In genomic region chr16:18424364-18425045, GRCm38 (mm10) we compare ENCODE assay signal across 9 mouse cellular contexts. TPM values are rescaled to one million over a fixed set of nuclear protein-coding genes. Genes with fewer than 3 reads are reported as not detected.
A peak's percentile ranks its signal among the peaks of the same experiment; 100 is the strongest.
DNase-seq lines count a peak whose midpoint lies in the region; ATAC-seq and TF ChIP-seq lines count a peak whose summit lies in the region.
"Had no signal": no experiment of that assay in that cellular context is flagged by ENCODE, and none has a peak within 500 bp of the region (broad histone marks: within the 10 kb centered on the region; RNA-seq: fewer than 3 reads in every experiment).

No protein-coding gene starts in this region.

- H3K27ac ChIP-seq in lung, embryonic 14.5 days (ENCODE audit: low read depth), result peak overlapping the region; percentile 79
- H3K27ac ChIP-seq in embryonic fibroblast, embryonic 13.5 days (ENCODE audit: insufficient read depth, low read length), result peak overlapping the region; percentile 37

- TF ChIP-seq POLR2A in lung, adult 2 months (IDR thresholded peaks at IDR 0.05; ENCODE audit: borderline replicate concordance, extremely low read depth, low read depth, low read length), result no peak
- no peak for TF ChIP-seq POLR2A in embryonic fibroblast, embryonic 13.5 days (IDR thresholded peaks at IDR 0.05; ENCODE audit: low read depth, low read length)

- H3K4me2 ChIP-seq in lung, embryonic 14.5 days, result peak overlapping the region; percentile 77

- peak; percentile 47 for DNase-seq in embryo, embryonic 11 days
- no peak for DNase-seq in embryo, embryonic 10 days (ENCODE audit: low spot score)
- DNase-seq in lung, embryonic 14.5 days, result no peak
- DNase-seq in lung, adult 2 months, result no peak
- DNase-seq in mesoderm, embryonic 11.5 days (ENCODE audit: low read depth, low spot score), result peak; percentile 40
- no peak for DNase-seq in testis, postnatal 10 days (ENCODE audit: low spot score)
- no peak for DNase-seq in cerebellum, adult 9-10 months
- DNase-seq: cerebellum, adult 11-12 months had no signal

- peaks cover 18% of the 10 kb centered on the region for H3K4me1 ChIP-seq in lung, embryonic 14.5 days (ENCODE audit: insufficient read depth)
- H3K4me1 ChIP-seq in lung, adult 2 months (ENCODE audit: control insufficient read depth, insufficient read depth, low read length), result peaks cover 17% of the 10 kb centered on the region
- H3K4me1 ChIP-seq in embryonic fibroblast, embryonic 13.5 days (ENCODE audit: control insufficient read depth, insufficient read depth, low read length), result peaks cover 7% of the 10 kb centered on the region; the same call in 1 of the 2 replicates

- H3K9me3 ChIP-seq in lung, embryonic 14.5 days (ENCODE audit: low read depth, low read length), result no peaks in the 10 kb centered on the region

- peak overlapping the region; percentile 40 for H3K9ac ChIP-seq in lung, embryonic 14.5 days

- ATAC-seq in lung, embryonic 14.5 days (ENCODE audit: insufficient read depth), result no peak

- no peak overlapping the region for H3K4me3 ChIP-seq in lung, embryonic 14.5 days (ENCODE audit: low read depth, low read length)
- no peak overlapping the region for H3K4me3 ChIP-seq in lung, adult 2 months (replicated peaks; ENCODE audit: extremely low read depth, low read depth, low read length)
- peak overlapping the region; percentile 33 for H3K4me3 ChIP-seq in embryonic fibroblast, embryonic 13.5 days (ENCODE audit: insufficient read depth, low read length)

- peaks cover 16% of the 10 kb centered on the region; the same call in 1 of the 2 replicates for H3K36me3 ChIP-seq in lung, embryonic 14.5 days (ENCODE audit: insufficient read depth)

- no peak for TF ChIP-seq CTCF in lung, embryonic 14.5 days (IDR thresholded peaks at IDR 0.05; ENCODE audit: low read depth)
- TF ChIP-seq CTCF in lung, adult 2 months (IDR thresholded peaks at IDR 0.05; ENCODE audit: insufficient read depth, low read length), result no peak
- TF ChIP-seq CTCF in embryonic fibroblast, embryonic 13.5 days (IDR thresholded peaks at IDR 0.05; ENCODE audit: borderline replicate concordance, insufficient read depth, low read length), result no peak

- H3K27me3 ChIP-seq in lung, embryonic 14.5 days (ENCODE audit: insufficient read depth, low read length), result no peaks in the 10 kb centered on the region

- WGBS in lung, embryonic 14.5 days, result 67% methylated on average over 11 of the region's 11 CpGs
- 58% methylated on average over 11 of the region's 11 CpGs for WGBS in lung, adult 2 months

RNA-seq across cellular contexts. Expression of gene Txnrd2, which starts 1.7 kb away (rescaled TPM):
- 18.7 and 21.5 TPM in 2 replicates for polyA plus RNA-seq in lung, embryonic 14.5 days (2014; fragmentation: Nextera tagmentation; extraction: Ambion mirVana)
- polyA plus RNA-seq in lung, adult 2 months (2012; rRNA removed), result 11.7 and 19.4 TPM in 2 replicates
- 4.6 and 7.5 TPM in 2 replicates for polyA plus RNA-seq in embryonic fibroblast, embryonic 13.5 days (2011; ENCODE audit: insufficient read length, low read depth, missing spikeins)

RNA-seq across cellular contexts. Expression of gene Comt, which starts 2.1 kb away (rescaled TPM):
- polyA plus RNA-seq in lung, embryonic 14.5 days (2014; fragmentation: Nextera tagmentation; extraction: Ambion mirVana), result 89.4 and 97.0 TPM in 2 replicates
- polyA plus RNA-seq in lung, adult 2 months (2012; rRNA removed), result 159 and 171 TPM in 2 replicates
- 89.2 and 96.0 TPM in 2 replicates for polyA plus RNA-seq in embryonic fibroblast, embryonic 13.5 days (2011; ENCODE audit: insufficient read length, low read depth, missing spikeins)

Comparison
In these comparisons a context has a peak if more than half of its experiments do, and no peak if none do; other contexts are left out.
1. DNase-seq: peak in embryo, embryonic 11 days (single experiment) and mesoderm, embryonic 11.5 days (single experiment); none in embryo, embryonic 10 days (single experiment), lung, embryonic 14.5 days (single experiment), lung, adult 2 months (single experiment), testis, postnatal 10 days (single experiment) and cerebellum, adult 9-10 months (single experiment).